Mouse (Mus musculus) midbrain, embryonic 14.5 days (tissue): ENCODE data around the gene Kcnq4. TPM values are rescaled to one million over a fixed set of nuclear protein-coding genes. Genes with fewer than 3 reads are reported as not detected.

ENCODE experiments used
- ATAC-seq: fragments of 200-750 bp; cut with Nextera tagmentation; 2 replicates; pipeline ENCODE4 v1.8.0; 2017; ENCODE audit warnings: moderate number of reproducible peaks, moderate library complexity; ENCODE audit not compliant: low FRiP score, low TSS enrichment
- DNase-seq: peaks from one replicate; pipeline ENCODE4 v3.0.0-alpha.2; 2015
- H3K27ac ChIP-seq: fragments of 300-500 bp; sonication (generic); replicated peaks from 2 replicates; pipeline ENCODE4 v1.5.1; 2014; ENCODE audit warnings: mild to moderate bottlenecking, low read depth, low read length, moderate library complexity
- H3K27me3 ChIP-seq: fragments of 300-500 bp; sonication (generic); 2 replicates; pipeline ENCODE4 v1.6.1; 2014; ENCODE audit warnings: low read length, control low read depth, mixed read lengths; ENCODE audit not compliant: control insufficient read depth, insufficient read depth
- H3K36me3 ChIP-seq: fragments of 300-500 bp; sonication (generic); 2 replicates; pipeline ENCODE4 v1.6.1; 2014; ENCODE audit warnings: low read length, control low read depth; ENCODE audit not compliant: control insufficient read depth, insufficient read depth
- H3K4me1 ChIP-seq: fragments of 300-500 bp; sonication (generic); 2 replicates; pipeline ENCODE4 v1.6.1; 2014; ENCODE audit warnings: mild to moderate bottlenecking, antibody characterized with exemption, low read length, control low read depth; ENCODE audit not compliant: control insufficient read depth, insufficient read depth
- H3K4me2 ChIP-seq: fragments of 300-500 bp; sonication (generic); 2 replicates; pipeline ENCODE4 v1.6.1; 2014; ENCODE audit warnings: mild to moderate bottlenecking, low read length, moderate library complexity
- H3K4me3 ChIP-seq: fragments of 300-500 bp; sonication (generic); replicated peaks from 2 replicates; pipeline ENCODE4 v1.5.1; 2014; ENCODE audit warnings: low read depth, low read length
- H3K9ac ChIP-seq: fragments of 300-500 bp; sonication (generic); replicated peaks from 2 replicates; pipeline ENCODE4 v1.6.1; 2014; ENCODE audit warnings: mild to moderate bottlenecking, low read length, moderate library complexity
- H3K9me3 ChIP-seq: fragments of 300-500 bp; sonication (generic); 2 replicates; pipeline ENCODE4 v1.6.1; 2016; ENCODE audit warnings: low read length, control low read depth, mixed read lengths; ENCODE audit not compliant: control insufficient read depth
- WGBS: fragments of 180-500 bp; shearing (Covaris S2); extraction: QIAGEN DNeasy Blood & Tissue Kit; methylation state at CpG from one replicate; pipeline ENCODE4 v1.1.7; 2014; 5-methylcytosine and 5-hydroxymethylcytosine counted together
- polyA plus RNA-seq: library from polyadenylated mRNA; unstranded; fragments of >200 nt; fragmentation: Nextera tagmentation; extraction: Ambion mirVana; gene quantifications from 2 replicates; pipeline ENCODE4 v1.2.1, GENCODE M21; 2014

Kcnq4 gene
- polyA plus RNA-seq, 1 experiment from 2014 or later: 3.7 TPM

DNA sequence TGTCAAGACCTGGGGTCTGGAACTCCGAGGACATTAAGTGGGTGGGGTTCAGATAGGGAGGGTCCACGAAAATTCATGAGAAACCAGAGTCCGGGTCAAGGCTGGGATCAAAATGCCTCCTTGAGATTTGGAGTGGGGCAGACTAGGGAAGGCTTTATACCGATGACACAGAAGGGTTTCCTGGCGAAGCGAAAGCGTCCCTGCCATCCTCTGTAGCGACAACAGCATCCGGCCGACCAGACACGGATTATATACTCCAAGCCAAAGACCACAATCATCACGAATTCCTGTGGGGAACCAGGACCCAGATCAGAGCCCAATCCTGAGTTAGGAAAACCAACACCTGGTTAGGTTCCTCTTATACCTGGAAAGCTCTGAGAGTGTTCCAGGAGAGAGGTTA lies 31.6 kb downstream of the Kcnq4 start:
- Histone ChIP-seq H3K4me1 (peaks cover 15% of the 10 kb centered on the region), H3K27me3 (peaks cover 9% of the 10 kb centered on the region; the same call in 1 of the 2 replicates), H3K4me3 (peak overlapping the region; percentile 32), H3K9ac (peak overlapping the region; percentile 40; the same call in 1 of the 2 replicates), H3K4me2 (peak overlapping the region; percentile 60), H3K27ac (no peak overlapping the region), H3K9me3 (no peaks in the 10 kb centered on the region), H3K36me3 (no peaks in the 10 kb centered on the region)
- DNase-seq: no peak
- 18% methylated on average over 12 of the region's 12 CpGs for WGBS
- no peak for ATAC-seq

DNA sequence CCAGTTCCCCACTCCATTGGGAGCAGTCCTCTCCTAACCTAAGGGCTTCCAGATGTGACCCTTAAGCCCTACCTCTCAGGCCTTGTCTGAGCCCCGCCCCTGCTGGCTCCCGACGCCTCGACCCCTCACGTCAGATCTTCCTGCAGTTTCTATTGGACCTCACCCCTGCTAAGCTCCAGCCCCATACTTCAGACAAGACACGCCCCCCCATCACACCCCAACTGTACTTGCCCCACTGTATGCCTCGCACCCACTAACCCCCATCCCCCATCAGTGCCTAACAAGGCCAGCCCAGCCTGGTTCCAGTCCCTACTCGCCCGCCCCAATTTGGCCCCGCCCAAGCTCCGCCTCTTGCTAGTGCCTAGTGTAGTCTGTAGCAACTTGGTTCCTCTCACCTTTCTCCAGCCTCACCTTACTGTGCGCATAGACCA lies 32.3 kb downstream of the Kcnq4 start:
- H3K27me3 ChIP-seq: peaks cover 9% of the 10 kb centered on the region; the same call in 1 of the 2 replicates
- H3K4me3 ChIP-seq: peak overlapping the region; percentile 32
- H3K9ac ChIP-seq: peak overlapping the region; percentile 40
- WGBS: 1% methylated on average over 12 of the region's 12 CpGs
- H3K4me2 ChIP-seq: peak overlapping the region; percentile 60
- H3K36me3 ChIP-seq: no peaks in the 10 kb centered on the region
- ATAC-seq (peak; percentile 82), DNase-seq (peak; percentile 74)
- H3K9me3 ChIP-seq: no peaks in the 10 kb centered on the region
- peaks cover 15% of the 10 kb centered on the region for H3K4me1 ChIP-seq
- no peak overlapping the region for H3K27ac ChIP-seq

DNA sequence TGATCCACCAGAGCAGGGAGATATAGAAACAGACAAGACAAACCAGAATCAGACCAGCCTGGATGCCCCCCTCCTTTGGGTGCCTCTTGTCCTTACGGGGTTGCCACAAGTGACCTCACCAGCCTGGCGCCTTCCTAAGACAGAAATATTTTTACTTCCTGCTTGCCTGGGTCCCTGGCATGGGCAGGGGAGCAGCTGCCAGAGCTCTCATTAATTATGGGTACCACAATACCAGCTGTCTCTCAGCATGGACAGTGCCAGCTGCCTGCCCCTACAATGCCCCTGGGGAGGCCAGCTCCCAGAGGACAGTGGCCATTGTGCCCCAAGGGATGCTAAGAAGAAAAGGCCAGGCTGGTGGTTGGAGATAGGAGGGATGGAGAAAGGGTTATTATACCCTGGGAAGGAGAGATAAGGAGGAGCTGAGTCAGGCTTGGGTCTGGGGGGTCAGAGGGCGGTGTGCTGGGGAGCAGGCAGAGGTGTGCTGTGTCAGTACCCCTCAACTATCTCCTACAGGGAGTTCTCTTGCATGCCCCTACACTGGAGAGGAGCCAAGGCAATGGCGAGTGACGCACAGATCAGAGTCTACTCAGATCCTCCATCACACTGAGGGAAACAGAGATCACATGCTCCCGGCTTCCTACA lies 34.4 kb downstream of the Kcnq4 start:
- DNase-seq (peak; percentile 19), ATAC-seq (no peak)
- Histone ChIP-seq H3K36me3 (no peaks in the 10 kb centered on the region), H3K27ac (no peak overlapping the region), H3K4me3 (no peak overlapping the region), H3K27me3 (peaks cover 9% of the 10 kb centered on the region; the same call in 1 of the 2 replicates), H3K9me3 (no peaks in the 10 kb centered on the region), H3K4me2 (no peak overlapping the region), H3K4me1 (peaks cover 15% of the 10 kb centered on the region), H3K9ac (no peak overlapping the region)
- 80% methylated on average over 6 of the region's 6 CpGs for WGBS

DNA sequence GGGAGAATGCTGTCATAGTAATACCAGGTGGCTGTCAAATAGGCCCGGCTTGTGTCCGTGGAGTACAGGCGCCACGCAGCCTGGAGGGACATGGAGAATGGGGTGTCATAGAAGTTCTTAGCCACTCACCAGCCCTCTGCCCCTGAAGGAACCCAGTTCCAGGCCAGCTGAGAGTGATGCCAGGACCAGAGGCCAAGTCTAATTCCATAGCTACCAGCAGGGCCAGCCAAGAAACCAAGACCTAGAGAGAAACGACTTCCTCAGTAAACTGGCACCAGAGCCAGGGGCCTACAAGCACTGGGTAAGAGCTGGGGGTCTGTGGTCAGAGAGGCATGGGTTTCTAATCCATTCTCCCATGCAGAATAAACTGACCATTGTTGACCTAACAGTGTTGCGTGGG lies 35.4 kb downstream of the Kcnq4 start:
- H3K4me1 ChIP-seq: peaks cover 15% of the 10 kb centered on the region
- WGBS: 96% methylated on average over 6 of the region's 6 CpGs
- no peak overlapping the region for H3K27ac ChIP-seq
- no peak overlapping the region for H3K4me2 ChIP-seq
- no peaks in the 10 kb centered on the region for H3K36me3 ChIP-seq
- no peak overlapping the region for H3K4me3 ChIP-seq
- H3K27me3 ChIP-seq: peaks cover 9% of the 10 kb centered on the region; the same call in 1 of the 2 replicates
- no peak overlapping the region for H3K9ac ChIP-seq
- DNase-seq (no peak), ATAC-seq (no peak)
- H3K9me3 ChIP-seq: no peaks in the 10 kb centered on the region

DNA sequence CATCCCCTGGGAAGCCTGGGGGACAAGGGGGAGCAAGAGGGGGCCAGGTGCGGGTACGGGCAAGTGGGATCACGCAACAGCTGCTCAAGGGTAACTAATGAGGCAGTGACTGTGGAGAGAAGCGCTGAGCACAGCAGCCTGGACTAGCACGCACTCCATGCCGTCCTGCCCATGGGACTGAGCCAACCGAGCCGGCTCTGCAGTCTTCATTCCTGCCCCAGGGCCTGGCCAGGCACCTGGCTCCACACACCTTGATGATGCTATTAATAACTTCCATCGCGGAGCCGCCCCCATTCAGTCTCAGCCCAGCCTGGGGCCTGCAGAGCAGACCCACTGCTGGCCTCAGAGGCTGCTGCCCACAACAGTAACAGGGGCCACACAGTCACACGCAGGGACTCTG lies 36.2 kb downstream of the Kcnq4 start:
- H3K4me3 ChIP-seq: no peak overlapping the region
- H3K9ac ChIP-seq: no peak overlapping the region
- H3K27ac ChIP-seq: no peak overlapping the region
- 70% methylated on average over 12 of the region's 12 CpGs for WGBS
- no peak overlapping the region for H3K4me2 ChIP-seq
- H3K4me1 ChIP-seq: peaks cover 15% of the 10 kb centered on the region
- DNase-seq (no peak), ATAC-seq (no peak)
- H3K27me3 ChIP-seq: peaks cover 8% of the 10 kb centered on the region; the same call in 1 of the 2 replicates
- H3K36me3 ChIP-seq: no peaks in the 10 kb centered on the region
- no peaks in the 10 kb centered on the region for H3K9me3 ChIP-seq

DNA sequence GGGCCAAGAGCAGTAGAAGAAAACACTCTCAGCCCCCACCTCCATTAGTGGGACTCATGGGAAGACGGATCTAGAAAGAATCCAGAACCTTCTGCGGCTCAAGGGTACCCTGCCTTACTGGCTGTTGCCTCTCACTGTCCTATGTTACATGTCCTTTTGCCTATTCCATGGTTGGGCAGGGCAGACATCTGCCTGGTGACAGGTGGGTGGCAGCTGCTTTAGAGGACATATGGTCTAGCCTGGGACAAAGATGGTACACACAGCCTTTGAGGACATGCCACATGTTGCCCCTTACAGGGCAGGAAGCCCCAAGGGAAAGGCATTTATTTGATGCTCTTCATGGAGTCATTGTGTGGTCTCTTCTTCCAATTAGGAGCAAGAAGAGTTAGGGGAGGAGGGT lies 45.9 kb downstream of the Kcnq4 start:
- Histone ChIP-seq H3K36me3 (no peaks in the 10 kb centered on the region), H3K9ac (no peak overlapping the region), H3K4me1 (no peaks in the 10 kb centered on the region), H3K27me3 (peaks cover 18% of the 10 kb centered on the region), H3K9me3 (no peaks in the 10 kb centered on the region), H3K4me3 (no peak overlapping the region), H3K27ac (no peak overlapping the region), H3K4me2 (no peak overlapping the region)
- ATAC-seq: no peak
- DNase-seq: no peak
- WGBS: 93% methylated on average over 2 of the region's 2 CpGs

DNA sequence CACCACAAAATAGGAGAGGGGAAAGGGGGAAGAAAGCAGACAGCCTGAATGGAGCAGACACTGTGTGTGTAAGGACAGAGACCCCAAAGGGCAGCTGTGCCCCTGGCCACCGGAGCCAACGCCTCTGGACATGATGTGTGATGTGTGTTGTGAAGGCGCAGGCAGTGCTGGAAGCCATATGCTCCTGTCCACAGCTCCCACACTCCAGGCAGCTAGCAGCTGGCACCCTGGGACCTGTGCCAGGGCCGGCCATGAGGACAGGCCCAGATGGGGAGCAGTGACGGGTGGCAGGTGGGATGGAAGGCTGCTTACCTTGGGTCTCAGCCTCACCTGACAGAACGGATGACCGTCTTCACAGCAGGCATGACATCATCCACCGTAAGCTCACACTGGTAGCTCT lies 46.4 kb downstream of the Kcnq4 start:
- Histone ChIP-seq H3K36me3 (no peaks in the 10 kb centered on the region), H3K9me3 (no peaks in the 10 kb centered on the region), H3K4me3 (no peak overlapping the region), H3K4me2 (no peak overlapping the region), H3K9ac (no peak overlapping the region), H3K27me3 (peaks cover 22% of the 10 kb centered on the region), H3K27ac (no peak overlapping the region), H3K4me1 (no peaks in the 10 kb centered on the region)
- 80% methylated on average over 8 of the region's 8 CpGs for WGBS
- ATAC-seq (no peak), DNase-seq (no peak)

DNA sequence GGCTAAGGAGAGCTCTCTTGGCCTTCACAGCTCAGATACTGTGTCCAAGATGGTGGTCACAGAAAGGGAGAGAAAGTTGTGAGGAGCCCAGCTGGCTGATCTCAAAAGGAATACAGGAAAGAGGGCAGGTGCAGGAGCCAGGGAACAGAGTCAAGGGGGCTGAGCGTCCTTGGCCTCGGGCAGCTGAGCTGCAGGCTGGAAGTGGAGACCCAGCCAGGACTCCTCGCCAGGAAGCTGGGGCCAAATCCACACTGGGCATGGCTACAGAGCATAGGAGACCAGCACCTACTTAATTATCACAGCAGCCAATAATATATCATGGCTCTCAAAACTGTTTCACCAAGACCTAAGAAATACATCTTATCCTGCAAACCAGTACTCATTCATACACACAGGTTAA lies 47.2 kb downstream of the Kcnq4 start:
- WGBS: 87% methylated on average over 3 of the region's 3 CpGs
- Histone ChIP-seq H3K9me3 (no peaks in the 10 kb centered on the region), H3K27ac (no peak overlapping the region), H3K27me3 (peaks cover 22% of the 10 kb centered on the region), H3K9ac (no peak overlapping the region), H3K36me3 (no peaks in the 10 kb centered on the region), H3K4me3 (no peak overlapping the region), H3K4me1 (no peaks in the 10 kb centered on the region), H3K4me2 (no peak overlapping the region)
- ATAC-seq (no peak), DNase-seq (no peak)

DNA sequence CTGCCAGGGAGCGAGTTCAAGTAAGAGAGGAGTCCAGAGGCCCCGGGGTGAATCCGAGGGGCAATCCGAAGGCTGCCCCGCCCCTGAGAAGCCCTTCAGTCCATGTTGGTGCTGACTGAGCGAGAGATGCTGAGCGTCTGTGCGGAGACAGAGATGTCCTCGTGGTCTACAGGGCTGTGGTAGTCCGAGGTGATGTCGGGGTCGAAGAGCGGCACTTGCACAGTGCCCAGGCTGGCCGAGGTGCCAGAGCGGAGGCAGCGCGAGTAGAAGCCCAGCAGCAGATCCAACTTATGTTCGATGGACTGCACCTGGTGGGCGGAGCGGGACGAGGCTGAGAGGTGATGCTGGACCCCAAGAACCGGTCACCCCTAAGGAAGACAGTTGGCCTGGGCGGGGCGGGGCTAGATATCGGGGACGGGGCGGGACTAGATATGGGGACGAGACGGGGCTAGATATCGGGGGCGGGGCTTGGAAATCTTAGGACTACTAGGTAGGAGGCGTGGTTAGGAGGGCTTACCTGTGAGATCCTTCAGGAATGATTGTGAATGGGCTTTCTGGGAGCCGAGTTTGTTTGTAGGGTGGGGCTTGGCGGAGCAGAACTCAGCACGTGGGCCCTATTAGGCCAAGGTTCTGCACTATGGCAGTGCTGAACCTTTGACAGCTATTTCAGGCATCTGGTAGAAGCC lies 50.5 kb downstream of the Kcnq4 start:
- no peak overlapping the region for H3K4me2 ChIP-seq
- DNase-seq: no peak
- H3K4me3 ChIP-seq: no peak overlapping the region
- 14% methylated on average over 35 of the region's 35 CpGs for WGBS
- no peak overlapping the region for H3K9ac ChIP-seq
- H3K4me1 ChIP-seq: no peaks in the 10 kb centered on the region
- H3K27ac ChIP-seq: no peak overlapping the region
- no peaks in the 10 kb centered on the region for H3K36me3 ChIP-seq
- 0 out of 2 replicates have a peak, but pooled peaks have one; percentile 50 for ATAC-seq
- H3K9me3 ChIP-seq: no peaks in the 10 kb centered on the region
- peaks cover 22% of the 10 kb centered on the region for H3K27me3 ChIP-seq
